Mouse (Mus musculus): ENCODE measurements around the gene Kif14.
"Not testable (repeated sequence)": the region's sequence is repeated elsewhere in the genome, so short reads cannot be mapped to it uniquely, and the experiment has no call there.

The Kif14 gene

DNA sequence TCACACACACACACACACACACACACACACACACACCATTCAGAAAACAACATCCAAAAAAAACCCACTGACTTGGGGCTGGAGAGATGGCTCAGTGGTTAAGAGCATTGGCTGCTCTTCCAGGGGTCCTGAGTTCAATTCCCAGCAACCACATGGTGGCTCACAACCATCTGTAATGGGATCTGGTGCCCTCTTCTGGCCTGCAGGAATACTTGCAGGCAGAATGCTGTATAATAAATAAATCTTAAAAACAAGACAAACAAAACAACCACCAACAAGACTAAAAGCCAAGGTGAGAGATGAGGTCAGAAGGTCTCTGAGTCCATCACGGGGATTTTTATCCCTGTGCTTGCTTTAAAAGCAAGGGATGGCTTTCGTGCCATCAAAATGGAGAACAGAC lies 90.5 kb downstream of the Kif14 start:
- not testable (repeated sequence) for DNase-seq (ENCODE audit: low read depth)

DNA sequence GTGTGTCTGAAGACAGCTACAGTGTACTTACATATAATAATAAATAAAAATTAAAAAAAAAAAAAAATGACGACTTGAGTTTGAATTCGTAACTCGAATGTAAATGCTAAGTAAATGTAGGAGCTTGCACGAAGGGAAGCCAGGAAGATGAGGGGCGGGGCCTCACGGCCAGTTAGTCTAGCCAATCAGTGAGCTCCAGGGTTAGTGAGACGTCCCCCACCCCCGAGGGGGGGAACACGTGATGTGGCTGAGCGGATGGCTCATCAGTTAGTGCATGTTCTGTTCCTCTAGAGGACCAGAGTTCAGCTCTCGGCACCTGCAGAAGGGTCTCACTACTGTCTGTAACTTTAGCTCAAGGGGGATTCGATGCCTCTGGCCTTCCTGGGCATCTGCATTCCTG lies 91.3 kb downstream of the Kif14 start:
- DNase-seq (ENCODE audit: low read depth) = no peak

- no peak for DNase-seq (ENCODE audit: low read depth)
These were observed 92.6 kb downstream of the Kif14 start for GRCm38 (mm10) chr1:136558762-136559161.

DNA sequence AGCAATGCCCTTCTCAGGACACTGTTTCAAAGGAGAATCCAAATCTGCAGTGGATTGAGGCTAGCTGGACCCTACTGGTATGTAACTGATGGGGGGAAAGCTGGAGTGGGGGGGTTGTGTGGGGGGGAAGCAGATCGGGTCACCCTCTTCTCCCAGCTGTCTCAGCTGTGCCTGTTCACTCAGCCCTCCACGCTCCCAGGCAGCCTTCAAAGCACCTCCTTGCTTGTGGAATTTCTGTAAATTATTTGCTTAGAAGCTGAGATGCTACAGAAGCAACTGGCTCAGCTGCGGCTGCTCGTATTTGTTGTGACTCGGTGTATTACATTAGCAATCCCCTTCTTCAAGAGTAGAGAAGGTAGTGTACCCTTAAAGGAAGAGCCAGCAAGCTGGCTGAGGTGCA lies 93.1 kb downstream of the Kif14 start:
- DNase-seq (ENCODE audit: low read depth) = no peak

- no peak for DNase-seq (ENCODE audit: low read depth)
These were observed 93.6 kb downstream of the Kif14 start for GRCm38 (mm10) chr1:136559774-136560173.

GRCm38 (mm10) chr1:136561823-136562222 lies 95.7 kb downstream of the Kif14 start:
- no peak for DNase-seq (ENCODE audit: low read depth)

DNA sequence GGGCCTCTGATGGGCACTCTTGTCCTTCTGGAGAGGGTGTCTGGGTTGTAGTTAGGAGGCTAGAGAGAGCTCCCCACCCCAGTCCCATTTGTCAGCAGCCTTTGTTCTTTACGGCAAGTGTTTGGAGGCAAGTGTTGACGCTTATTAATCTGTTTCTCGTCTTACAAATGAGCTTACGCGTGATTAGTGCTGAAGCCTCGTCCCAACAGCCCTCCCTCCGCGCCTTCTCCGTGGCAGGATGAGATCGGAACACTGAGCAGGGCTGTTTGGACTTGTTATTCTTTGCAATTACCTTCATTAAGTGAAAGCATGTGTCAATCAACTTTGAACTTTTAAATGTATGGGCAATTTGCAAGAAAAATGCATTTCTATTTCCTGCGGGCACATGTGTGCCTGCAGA lies 97.0 kb downstream of the Kif14 start:
- no peak for DNase-seq (ENCODE audit: low read depth)

DNA sequence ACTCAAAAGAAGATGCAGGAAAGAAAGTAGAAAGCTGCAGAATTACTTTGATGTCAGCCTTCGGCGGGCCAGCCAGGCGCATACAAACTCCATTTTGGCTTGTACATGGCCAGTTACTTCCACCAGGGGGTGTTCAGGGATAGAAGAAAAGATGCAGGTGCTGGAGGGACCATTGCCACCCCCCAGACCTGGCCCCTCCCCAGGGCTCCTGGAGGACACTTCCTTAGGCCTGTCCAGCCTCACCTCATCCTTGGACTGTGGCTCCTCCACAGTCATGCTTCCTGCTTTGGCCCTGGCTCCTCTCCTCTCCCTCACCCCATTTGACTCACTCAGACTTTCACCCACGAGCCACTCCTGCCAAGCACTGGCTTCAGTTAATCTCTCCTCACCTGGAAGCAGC lies 98.8 kb downstream of the Kif14 start:
- no peak for DNase-seq (ENCODE audit: low read depth)

DNA sequence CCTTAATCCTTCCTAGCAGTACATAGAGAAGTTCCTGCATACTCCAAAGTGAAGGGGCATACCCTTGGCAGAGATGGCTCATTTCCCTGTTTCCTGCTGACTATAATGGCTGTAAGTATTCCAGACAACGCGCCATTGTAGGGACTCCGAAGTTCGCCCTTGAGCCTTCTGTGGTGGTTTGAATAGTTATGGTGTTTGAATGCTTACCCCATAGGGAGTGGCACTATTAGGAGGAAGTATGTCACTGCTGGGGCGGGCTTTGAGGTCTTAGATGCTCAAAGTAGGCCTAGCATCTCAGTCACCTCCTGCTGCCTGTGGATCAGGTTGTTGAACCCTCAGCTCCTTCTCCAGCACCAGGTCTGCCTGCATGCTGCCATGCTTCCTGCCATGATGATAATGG lies 100.2 kb downstream of the Kif14 start:
- no peak for DNase-seq (ENCODE audit: low read depth)

GRCm38 (mm10) chr1:136567641-136568040 lies 101.5 kb downstream of the Kif14 start:
- no peak for DNase-seq (ENCODE audit: low read depth)

- no peak for DNase-seq (ENCODE audit: low read depth)
These were observed 102.6 kb downstream of the Kif14 start for GRCm38 (mm10) chr1:136568738-136569194.

DNA sequence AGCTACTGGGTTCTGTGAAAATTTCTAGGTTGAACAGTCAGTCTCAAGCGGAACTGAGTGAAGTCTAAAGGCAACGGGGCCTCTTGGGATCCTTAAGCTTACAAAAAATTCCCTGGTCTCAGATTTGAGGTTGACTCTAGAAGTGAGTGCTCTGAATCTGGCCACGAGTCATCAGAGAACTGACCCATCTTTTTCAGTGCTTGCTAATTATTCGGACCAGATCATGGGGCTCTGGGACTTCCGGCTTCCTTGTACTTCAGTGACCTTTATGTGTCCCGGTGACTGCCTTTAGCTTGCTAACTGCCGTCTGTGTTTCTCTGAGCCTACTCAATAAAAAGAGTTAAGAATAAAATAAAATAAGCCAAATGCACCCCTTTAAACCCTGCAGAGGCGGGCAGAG lies 103.1 kb downstream of the Kif14 start:
- no peak for DNase-seq (ENCODE audit: low read depth)

GRCm38 (mm10) chr1:136569626-136570297 lies 103.6 kb downstream of the Kif14 start:
- no peak for DNase-seq (ENCODE audit: low read depth)

DNA sequence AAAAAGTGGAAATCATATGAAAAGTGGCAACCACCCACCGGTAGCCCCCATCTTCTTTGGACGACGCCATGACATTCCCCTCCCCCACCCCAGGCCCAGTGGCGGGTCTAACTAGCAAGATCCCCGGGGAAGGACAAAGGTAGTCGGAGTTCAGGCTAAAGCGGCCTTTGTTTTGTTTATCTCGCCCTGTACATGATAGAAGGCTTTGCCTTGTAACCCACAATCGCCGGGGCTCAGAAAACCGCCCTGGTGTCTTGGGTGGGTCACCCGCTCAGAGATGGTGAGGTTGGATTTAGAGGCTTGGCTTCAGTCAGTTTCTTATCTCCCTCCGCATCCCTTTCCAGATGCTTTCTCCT lies 104.1 kb downstream of the Kif14 start:
- no peak for DNase-seq (ENCODE audit: low read depth)

GRCm38 (mm10) chr1:136570976-136571375 lies 104.8 kb downstream of the Kif14 start:
- no peak for DNase-seq (ENCODE audit: low read depth)

DNA sequence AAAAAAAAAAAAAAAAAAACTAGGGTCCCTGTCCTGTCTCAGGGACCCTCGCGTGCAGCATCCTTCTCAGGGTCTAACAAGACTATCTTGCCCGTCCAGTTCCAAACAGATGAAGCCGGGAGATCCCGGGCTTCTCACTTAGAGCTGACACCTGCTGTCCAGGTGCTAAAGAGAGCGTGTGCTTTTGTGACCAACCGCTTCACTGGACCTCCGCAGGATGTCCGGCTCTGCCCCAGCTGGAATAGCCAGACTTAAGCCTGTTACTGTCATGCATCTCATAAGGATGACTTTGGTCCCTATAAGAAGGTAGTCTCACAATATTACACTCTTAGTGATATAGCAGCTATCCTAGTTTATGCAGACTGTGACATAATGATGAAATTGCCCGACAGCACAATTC lies 105.4 kb downstream of the Kif14 start:
- no peak for DNase-seq (ENCODE audit: low read depth)

- no peak for DNase-seq (ENCODE audit: low read depth)
These were observed 111.9 kb downstream of the Kif14 start for GRCm38 (mm10) chr1:136577890-136578663.

- no peak for DNase-seq (ENCODE audit: low read depth)
These were observed 113.2 kb downstream of the Kif14 start for GRCm38 (mm10) chr1:136579360-136579759.

- no peak for DNase-seq (ENCODE audit: low read depth)
These were observed 114.1 kb downstream of the Kif14 start for GRCm38 (mm10) chr1:136580266-136580665.
